Mouse (Mus musculus) lung, postnatal 0 days (tissue): ENCODE measurements around the gene Fdx1l.

Experiments
- CTCF ChIP-seq: IDR thresholded peaks from 2 replicates; pipeline ENCODE4 v1.5.1; 2016; ENCODE audit warnings: antibody characterized with exemption, mild to moderate bottlenecking
- EP300 ChIP-seq: IDR thresholded peaks from 2 replicates; pipeline ENCODE4 v1.6.1; 2016; ENCODE audit warnings: antibody characterized with exemption, mild to moderate bottlenecking, control low read depth

DNA sequence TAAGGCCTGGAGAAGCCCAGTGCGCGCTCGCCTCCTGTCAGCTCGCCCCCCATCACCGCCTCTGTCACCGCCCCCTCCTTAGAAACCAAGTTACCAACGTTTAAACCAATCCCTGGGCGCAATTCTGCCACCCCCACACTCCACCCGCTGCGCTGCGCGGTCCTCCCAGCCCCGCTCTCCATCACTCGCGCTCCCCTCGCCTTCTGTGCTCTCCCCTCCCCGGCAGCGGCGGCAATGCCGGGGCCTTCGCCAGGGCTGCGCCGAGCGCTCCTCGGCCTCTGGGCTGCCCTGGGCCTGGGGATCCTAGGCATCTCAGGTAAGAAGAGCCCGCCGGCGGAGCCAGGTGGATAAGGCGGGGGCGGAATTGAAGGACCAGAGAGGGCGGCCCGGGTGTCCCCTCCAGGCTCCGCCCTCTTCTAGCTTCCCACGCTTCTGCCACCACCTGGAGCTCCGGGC, 41.5 kb downstream of the Fdx1l start, which contains the start of gene Icam5:
- TF ChIP-seq CTCF, result no peak
- no peak for TF ChIP-seq EP300
